Mouse (Mus musculus): Measurements from ENCODE around the gene Cirbp. TPM values are rescaled to one million over a fixed set of nuclear protein-coding genes. Genes with fewer than 3 reads are reported as not detected.
"Not testable (repeated sequence)": the region's sequence is repeated elsewhere in the genome, so short reads cannot be mapped to it uniquely, and the experiment has no call there.

Gene Cirbp
- polyA plus RNA-seq, 1 experiment from 2014 or later = 345 TPM

- peaks cover 11% of the 10 kb centered on the region for H3K36me3 ChIP-seq
- H3K27ac ChIP-seq (replicated peaks) = peak overlapping the region; percentile 89
- peak overlapping the region; percentile 44; the same call in 1 of the 2 replicates for H3K4me3 ChIP-seq (replicated peaks)
- peaks cover 81% of the 10 kb centered on the region for H3K4me1 ChIP-seq
- no peaks in the 10 kb centered on the region for H3K27me3 ChIP-seq (replicated peaks)
- WGBS = 11% methylated on average over 7 of the region's 7 CpGs
- H3K9me3 ChIP-seq (replicated peaks) = no peaks in the 10 kb centered on the region
- peak overlapping the region; percentile 36; the same call in 1 of the 2 replicates for H3K9ac ChIP-seq (replicated peaks)
- H3K4me2 ChIP-seq = peak overlapping the region; percentile 78
- no peak for ATAC-seq (ENCODE audit: low FRiP score)
Measured at GRCm38 (mm10) chr10:80161522-80162242, 4.1 kb upstream of the Cirbp start.

- Histone ChIP-seq H3K4me3 (replicated peaks) (no peak overlapping the region), H3K36me3 (peaks cover 6% of the 10 kb centered on the region), H3K27me3 (replicated peaks) (no peaks in the 10 kb centered on the region), H3K4me2 (no peak overlapping the region), H3K4me1 (peaks cover 81% of the 10 kb centered on the region), H3K9me3 (replicated peaks) (no peaks in the 10 kb centered on the region), H3K27ac (replicated peaks) (peak overlapping the region; percentile 89), H3K9ac (replicated peaks) (no peak overlapping the region)
- ATAC-seq (ENCODE audit: low FRiP score) = no peak
- WGBS = 82% methylated on average over 3 of the region's 3 CpGs
Measured at GRCm38 (mm10) chr10:80162243-80162608, 3.6 kb upstream of the Cirbp start.

GRCm38 (mm10) chr10:80162716-80163299 is 3.0 kb upstream of the Cirbp start:
- 76% methylated on average over 6 of the region's 6 CpGs for WGBS
- no peak for ATAC-seq (ENCODE audit: low FRiP score)
- H3K27me3 ChIP-seq (replicated peaks) = no peaks in the 10 kb centered on the region
- no peak overlapping the region for H3K9ac ChIP-seq (replicated peaks)
- H3K4me3 ChIP-seq (replicated peaks) = no peak overlapping the region
- H3K9me3 ChIP-seq (replicated peaks) = no peaks in the 10 kb centered on the region
- peaks cover 78% of the 10 kb centered on the region for H3K4me1 ChIP-seq
- H3K4me2 ChIP-seq = no peak overlapping the region
- H3K36me3 ChIP-seq = peaks cover 3% of the 10 kb centered on the region; the same call in 1 of the 2 replicates
- no peak overlapping the region for H3K27ac ChIP-seq (replicated peaks)

GRCm38 (mm10) chr10:80163721-80164120 is 2.1 kb upstream of the Cirbp start:
- Histone ChIP-seq H3K9ac (replicated peaks) (peak overlapping the region; percentile 67; the same call in 1 of the 2 replicates), H3K27me3 (replicated peaks) (no peaks in the 10 kb centered on the region), H3K9me3 (replicated peaks) (no peaks in the 10 kb centered on the region), H3K36me3 (no peaks in the 10 kb centered on the region), H3K27ac (replicated peaks) (peak overlapping the region; percentile 90), H3K4me2 (peak overlapping the region; percentile 96), H3K4me3 (replicated peaks) (peak overlapping the region; percentile 48; the same call in 1 of the 2 replicates), H3K4me1 (peaks cover 74% of the 10 kb centered on the region)
- 77% methylated on average over 8 of the region's 8 CpGs for WGBS
- no peak for ATAC-seq (ENCODE audit: low FRiP score)

- H3K4me3 ChIP-seq (replicated peaks) = peak overlapping the region; percentile 48
- peak; percentile 1; the same call in 1 of the 2 replicates for ATAC-seq (ENCODE audit: low FRiP score)
- H3K4me1 ChIP-seq = peaks cover 74% of the 10 kb centered on the region
- H3K9me3 ChIP-seq (replicated peaks) = no peaks in the 10 kb centered on the region
- H3K9ac ChIP-seq (replicated peaks) = peak overlapping the region; percentile 67
- peak overlapping the region; percentile 90 for H3K27ac ChIP-seq (replicated peaks)
- H3K36me3 ChIP-seq = no peaks in the 10 kb centered on the region
- no peaks in the 10 kb centered on the region for H3K27me3 ChIP-seq (replicated peaks)
- WGBS = 8% methylated on average over 43 of the region's 44 CpGs
- H3K4me2 ChIP-seq = peak overlapping the region; percentile 96
Measured at GRCm38 (mm10) chr10:80164161-80164997, 1.4 kb upstream of the Cirbp start.

- peak; percentile 64 for ATAC-seq (ENCODE audit: low FRiP score)
- Histone ChIP-seq H3K9me3 (replicated peaks) (no peaks in the 10 kb centered on the region), H3K9ac (replicated peaks) (peak overlapping the region; percentile 67), H3K4me1 (peaks cover 77% of the 10 kb centered on the region), H3K27ac (replicated peaks) (peak overlapping the region; percentile 90), H3K4me3 (replicated peaks) (peak overlapping the region; percentile 48), H3K36me3 (peaks cover 3% of the 10 kb centered on the region), H3K4me2 (peak overlapping the region; percentile 96), H3K27me3 (replicated peaks) (no peaks in the 10 kb centered on the region)
- WGBS = under 1% methylated on average over 17 of the region's 17 CpGs
Measured at GRCm38 (mm10) chr10:80164998-80165344, 814 bp upstream of the Cirbp start.

GRCm38 (mm10) chr10:80166136-80166535 is 351 bp downstream of the Cirbp start:
- peaks cover 75% of the 10 kb centered on the region for H3K4me1 ChIP-seq
- H3K4me3 ChIP-seq (replicated peaks) = peak overlapping the region; percentile 48
- H3K9ac ChIP-seq (replicated peaks) = peak overlapping the region; percentile 67
- H3K9me3 ChIP-seq (replicated peaks); H3K27me3 ChIP-seq (replicated peaks); ATAC-seq (ENCODE audit: low FRiP score): not testable (repeated sequence)
- H3K36me3 ChIP-seq = peaks cover 14% of the 10 kb centered on the region
- peak overlapping the region; percentile 90 for H3K27ac ChIP-seq (replicated peaks)
- WGBS = 90% methylated on average over 4 of the region's 4 CpGs
- H3K4me2 ChIP-seq = peak overlapping the region; percentile 96

- peaks cover 77% of the 10 kb centered on the region for H3K4me1 ChIP-seq
Measured at GRCm38 (mm10) chr10:80167460-80168037, 1.8 kb downstream of the Cirbp start.

GRCm38 (mm10) chr10:80168038-80168661 is 2.4 kb downstream of the Cirbp start:
- peaks cover 79% of the 10 kb centered on the region for H3K4me1 ChIP-seq
- H3K9me3 ChIP-seq (replicated peaks) = no peaks in the 10 kb centered on the region
- peaks cover 25% of the 10 kb centered on the region for H3K36me3 ChIP-seq
- peak overlapping the region; percentile 100 for H3K27ac ChIP-seq (replicated peaks)
- peak overlapping the region; percentile 100 for H3K9ac ChIP-seq (replicated peaks)
- under 1% methylated on average over 47 of the region's 48 CpGs for WGBS
- peak overlapping the region; percentile 90 for H3K4me3 ChIP-seq (replicated peaks)
- peak overlapping the region; percentile 96 for H3K4me2 ChIP-seq
- ATAC-seq (ENCODE audit: low FRiP score) = peak; percentile 49
- H3K27me3 ChIP-seq (replicated peaks) = no peaks in the 10 kb centered on the region

More at GRCm38 (mm10) chr10:80167460-80168037, 1.8 kb downstream of the Cirbp start:
- H3K9ac ChIP-seq (replicated peaks) = peak overlapping the region; percentile 100
- H3K36me3 ChIP-seq = peaks cover 25% of the 10 kb centered on the region
- no peaks in the 10 kb centered on the region for H3K27me3 ChIP-seq (replicated peaks)
- peak overlapping the region; percentile 96 for H3K4me2 ChIP-seq
- H3K27ac ChIP-seq (replicated peaks) = peak overlapping the region; percentile 100
- 0% methylated on average over 55 of the region's 55 CpGs for WGBS
- peak; percentile 92 for ATAC-seq (ENCODE audit: low FRiP score)
- H3K9me3 ChIP-seq (replicated peaks) = no peaks in the 10 kb centered on the region
- peak overlapping the region; percentile 90 for H3K4me3 ChIP-seq (replicated peaks)

- Histone ChIP-seq H3K9me3 (replicated peaks) (no peaks in the 10 kb centered on the region), H3K4me3 (replicated peaks) (peak overlapping the region; percentile 90), H3K9ac (replicated peaks) (peak overlapping the region; percentile 100), H3K27me3 (replicated peaks) (no peaks in the 10 kb centered on the region), H3K4me1 (peaks cover 78% of the 10 kb centered on the region), H3K4me2 (peak overlapping the region; percentile 96), H3K36me3 (peaks cover 25% of the 10 kb centered on the region), H3K27ac (replicated peaks) (peak overlapping the region; percentile 100)
- no peak for ATAC-seq (ENCODE audit: low FRiP score)
- 67% methylated on average over 1 of the region's 1 CpGs for WGBS
Measured at GRCm38 (mm10) chr10:80169070-80169469, 3.3 kb downstream of the Cirbp start.

GRCm38 (mm10) chr10:80169651-80170050 is 3.9 kb downstream of the Cirbp start:
- WGBS = 93% methylated on average over 7 of the region's 7 CpGs
- Histone ChIP-seq H3K27me3 (replicated peaks) (no peaks in the 10 kb centered on the region), H3K4me3 (replicated peaks) (no peak overlapping the region), H3K27ac (replicated peaks) (0 out of 2 replicates have a peak overlapping the region, but pooled peaks have one; percentile 5), H3K9ac (replicated peaks) (peak overlapping the region; percentile 100; the same call in 1 of the 2 replicates), H3K36me3 (peaks cover 25% of the 10 kb centered on the region), H3K4me1 (peaks cover 73% of the 10 kb centered on the region), H3K9me3 (replicated peaks) (no peaks in the 10 kb centered on the region), H3K4me2 (peak overlapping the region; percentile 96; the same call in 1 of the 2 replicates)
- no peak for ATAC-seq (ENCODE audit: low FRiP score)

Data from neural tube, embryonic 15.5 days (tissue).